Mouse (Mus musculus) MEL (cell line): Measurements from ENCODE around the gene Fhl2. TPM values are rescaled to one million over a fixed set of nuclear protein-coding genes. Genes with fewer than 3 reads are reported as not detected.
"Not testable (repeated sequence)": the region's sequence is repeated elsewhere in the genome, so short reads cannot be mapped to it uniquely, and the experiment has no call there.

Experiments
- DNase-seq: peaks from one replicate; pipeline ENCODE4 v3.0.0; 2011; ENCODE audit warnings: low read depth, low spot score
- H3K27ac ChIP-seq: 2 replicates; pipeline ENCODE4 v1.5.1; 2012; ENCODE audit warnings: low read depth, mild to moderate bottlenecking, control low read depth, low read length, moderate library complexity; ENCODE audit not compliant: control insufficient read depth
- H3K27me3 ChIP-seq, 2 experiments: fragments of 150-350 bp in 1 of 2; sonication (generic) in 1 of 2; 2 replicates each; pipeline ENCODE4 v1.6.1; 2012; ENCODE audit warnings: low read length in 2 of 2, mild to moderate bottlenecking in 2 of 2, improper control_type of control experiment in 1 of 2, moderate library complexity in 1 of 2; ENCODE audit not compliant: insufficient read depth in 2 of 2, control insufficient read depth in 1 of 2
- H3K36me3 ChIP-seq, 2 experiments: 2 replicates each; pipeline ENCODE4 v1.6.1; 2012 to 2014; ENCODE audit warnings: low read length in 2 of 2, improper control_type of control experiment in 1 of 2, inconsistent platforms in 1 of 2, mild to moderate bottlenecking in 1 of 2; ENCODE audit not compliant: insufficient read depth in 2 of 2, control insufficient read depth in 1 of 2
- H3K4me1 ChIP-seq, 2 experiments: fragments of 150-350 bp in 1 of 2; sonication (generic) in 1 of 2; 2 replicates each; pipeline ENCODE4 v1.6.1; 2012; ENCODE audit warnings: low read length in 2 of 2, improper control_type of control experiment in 1 of 2, mild to moderate bottlenecking in 1 of 2; ENCODE audit not compliant: insufficient read depth in 2 of 2, control insufficient read depth in 1 of 2
- H3K4me3 ChIP-seq, 2 experiments: fragments of 150-350 bp in 1 of 2; sonication (generic) in 1 of 2; 2 replicates each; pipeline ENCODE4 v1.5.1; 2012; ENCODE audit warnings: low read depth in 2 of 2, low read length in 2 of 2, mild to moderate bottlenecking in 2 of 2, moderate library complexity in 2 of 2, control low read depth in 1 of 2, improper control_type of control experiment in 1 of 2; ENCODE audit not compliant: control insufficient read depth in 1 of 2, insufficient read depth in 1 of 2
- H3K79me2 ChIP-seq: 2 replicates; pipeline ENCODE4 v1.6.1; 2012; ENCODE audit warnings: mild to moderate bottlenecking, low read length, moderate library complexity; ENCODE audit not compliant: control insufficient read depth, poor library complexity, insufficient read depth
- H3K9ac ChIP-seq: 2 replicates; pipeline ENCODE4 v1.6.1; 2012; ENCODE audit warnings: low read depth, mild to moderate bottlenecking, control low read depth, low read length, moderate library complexity; ENCODE audit not compliant: control insufficient read depth, poor library complexity, severe bottlenecking
- H3K9me3 ChIP-seq: fragments of 150-350 bp; sonication (generic); replicated peaks from 2 replicates; pipeline ENCODE4 v1.6.1; 2012; ENCODE audit warnings: mild to moderate bottlenecking, low read length, improper control_type of control experiment, moderate library complexity; ENCODE audit not compliant: insufficient read depth
- CHD1 ChIP-seq: IDR thresholded peaks from 2 replicates; pipeline ENCODE4 v1.6.1; 2012; ENCODE audit warnings: low read depth, mild to moderate bottlenecking, inconsistent platforms, low read length, improper control_type of control experiment
- CTCF ChIP-seq, 3 experiments: IDR thresholded peaks in 2 of 3; conservative IDR thresholded peaks in 1 of 3; 2 replicates each; pipeline ENCODE4 v1.5.1; 2011 to 2012; ENCODE audit warnings: low read length in 3 of 3, low read depth in 2 of 3, mild to moderate bottlenecking in 2 of 3, improper control_type of control experiment in 1 of 3, inconsistent platforms in 1 of 3, mixed read lengths in 1 of 3, moderate library complexity in 1 of 3; ENCODE audit not compliant: control insufficient read depth in 1 of 3, insufficient read depth in 1 of 3, poor library complexity in 1 of 3, severe bottlenecking in 1 of 3
- E2F4 ChIP-seq: IDR thresholded peaks from 2 replicates; pipeline ENCODE4 v1.6.1; 2011; ENCODE audit warnings: low read depth, low read length, improper control_type of control experiment, borderline replicate concordance
- ELF1 ChIP-seq: IDR thresholded peaks from 2 replicates; pipeline ENCODE4 v1.6.1; 2014; ENCODE audit warnings: low read depth, mild to moderate bottlenecking, inconsistent platforms, low read length, improper control_type of control experiment, moderate library complexity
- EP300 ChIP-seq, 2 experiments: IDR thresholded peaks; 2 replicates each; pipeline ENCODE4 v1.6.1; 2011; ENCODE audit warnings: improper control_type of control experiment in 2 of 2, low read length in 2 of 2, low read depth in 1 of 2, mild to moderate bottlenecking in 1 of 2
- GABPA ChIP-seq: IDR thresholded peaks from 2 replicates; pipeline ENCODE4 v1.6.1; 2012; ENCODE audit warnings: low read depth, mild to moderate bottlenecking, inconsistent platforms, low read length, improper control_type of control experiment, moderate library complexity
- JUND ChIP-seq: IDR thresholded peaks from 2 replicates; pipeline ENCODE4 v1.6.1; 2011; ENCODE audit warnings: low read depth, mild to moderate bottlenecking, improper control_type of control experiment, low read length
- KAT2A ChIP-seq: conservative IDR thresholded peaks from 2 replicates; pipeline ENCODE4 v1.6.1; 2012; ENCODE audit warnings: low read depth, low read length, improper control_type of control experiment, inconsistent platforms
- MAFK ChIP-seq: IDR thresholded peaks from 2 replicates; pipeline ENCODE4 v1.6.1; 2011; ENCODE audit warnings: low read depth, mild to moderate bottlenecking, low read length, improper control_type of control experiment, borderline replicate concordance
- MAX ChIP-seq: IDR thresholded peaks from 2 replicates; pipeline ENCODE4 v1.6.1; 2011; ENCODE audit warnings: low read length, improper control_type of control experiment
- MXI1 ChIP-seq: IDR thresholded peaks from 2 replicates; pipeline ENCODE4 v1.6.1; 2011; ENCODE audit warnings: mild to moderate bottlenecking, low read depth, low read length, improper control_type of control experiment
- MYC ChIP-seq: IDR thresholded peaks from 2 replicates; pipeline ENCODE4 v1.6.1; 2011; ENCODE audit warnings: low read depth, mild to moderate bottlenecking, low read length, improper control_type of control experiment, moderate library complexity
- POLR2A ChIP-seq, 2 experiments: IDR thresholded peaks; 2 replicates each; pipeline ENCODE4 v1.6.1; 2011 to 2012; ENCODE audit warnings: low read length in 2 of 2, mild to moderate bottlenecking in 2 of 2, control low read depth in 1 of 2, improper control_type of control experiment in 1 of 2, low read depth in 1 of 2, moderate library complexity in 1 of 2; ENCODE audit not compliant: control insufficient read depth in 1 of 2, insufficient read depth in 1 of 2, poor library complexity in 1 of 2
- POLR2AphosphoS2 ChIP-seq: IDR thresholded peaks from 2 replicates; pipeline ENCODE4 v1.6.1; 2011; ENCODE audit warnings: low read length, improper control_type of control experiment
- RAD21 ChIP-seq: IDR thresholded peaks from 2 replicates; pipeline ENCODE4 v1.6.1; 2011; ENCODE audit warnings: mild to moderate bottlenecking, low read depth, low read length, improper control_type of control experiment
- SMC3 ChIP-seq: IDR thresholded peaks from 2 replicates; pipeline ENCODE4 v1.6.1; 2011; ENCODE audit warnings: low read depth, low read length, improper control_type of control experiment
- TCF12 ChIP-seq: IDR thresholded peaks from 2 replicates; pipeline ENCODE4 v1.6.1; 2014; ENCODE audit warnings: low read depth, mild to moderate bottlenecking, inconsistent platforms, low read length, improper control_type of control experiment, moderate library complexity
- USF2 ChIP-seq, 2 experiments: IDR thresholded peaks; 2 replicates each; pipeline ENCODE4 v1.6.1; 2011 to 2012; ENCODE audit warnings: improper control_type of control experiment in 2 of 2, low read length in 2 of 2, borderline replicate concordance in 1 of 2, inconsistent platforms in 1 of 2, low read depth in 1 of 2, mild to moderate bottlenecking in 1 of 2; ENCODE audit not compliant: insufficient read depth in 1 of 2
- ZMIZ1 ChIP-seq: IDR thresholded peaks from 2 replicates; pipeline ENCODE4 v1.6.1; 2012; ENCODE audit warnings: low read depth, mild to moderate bottlenecking, inconsistent platforms, low read length, improper control_type of control experiment, moderate library complexity
- polyA plus RNA-seq, 2 experiments: library from polyadenylated mRNA; stranded (reverse) in 1 of 2; unstranded in 1 of 2; fragments of >175 nt in 1 of 2; fragments of >200 nt in 1 of 2; gene quantifications; 2 replicates each; pipeline versions ENCODE4 v1.2.1 to v1.2.4; 2012; ENCODE audit warnings: low replicate concordance in 2 of 2, low read depth in 1 of 2; ENCODE audit not compliant: insufficient read length in 2 of 2, insufficient read depth in 1 of 2, missing spikeins in 1 of 2
- total RNA-seq: library from RNA; depleted of rRNA; stranded (reverse); fragments of 300-350 nt; gene quantifications from 2 replicates; pipeline ENCODE4 v1.2.3, GENCODE M21; 2012

Gene Fhl2
- total and polyA plus RNA-seq, 3 experiments, result not detected

- peak; percentile 28 for DNase-seq
- H3K27ac ChIP-seq, result no peak overlapping the region
- no peaks in the 10 kb centered on the region for H3K36me3 ChIP-seq
- no peaks in the 10 kb centered on the region for H3K79me2 ChIP-seq
- H3K27me3 ChIP-seq, result no peaks in the 10 kb centered on the region
- TF ChIP-seq CTCF (IDR thresholded peaks at IDR 0.05 in 2 of 3, conservative IDR thresholded peaks at IDR 0.05 in 1 of 3; ENCODE audit: control insufficient read depth in 1 of 3, insufficient read depth in 1 of 3, low read depth in 2 of 3, low read length in 3 of 3, poor library complexity in 1 of 3, severe bottlenecking in 1 of 3) (peak; percentile 69 to 81 (median 76)), RAD21 (no peak), SMC3 (peak; percentile 51), MAX (no peak)
- no peaks in the 10 kb centered on the region; a peak in 1 of 4 replicates for H3K4me1 ChIP-seq
- no peaks in the 10 kb centered on the region for H3K9me3 ChIP-seq
- no peak overlapping the region for H3K4me3 ChIP-seq
- H3K9ac ChIP-seq, result no peak overlapping the region
These were observed 58.4 kb downstream of the Fhl2 start for GRCm38 (mm10) chr1:43138268-43138812.

GRCm38 (mm10) chr1:43137334-43137733 lies 59.5 kb downstream of the Fhl2 start:
- H3K27ac ChIP-seq, result no peak overlapping the region
- H3K27me3 ChIP-seq, result no peaks in the 10 kb centered on the region
- H3K4me3 ChIP-seq, result no peak overlapping the region
- H3K79me2 ChIP-seq, result no peaks in the 10 kb centered on the region
- TF ChIP-seq CHD1, result no peak
- TF ChIP-seq MAFK, result no peak
- TF ChIP-seq TCF12, result no peak
- TF ChIP-seq E2F4, result no peak
- no peak for TF ChIP-seq MYC
- TF ChIP-seq KAT2A, result no peak
- no peak for TF ChIP-seq MXI1
- no peak for TF ChIP-seq USF2 (IDR thresholded peaks at IDR 0.05; ENCODE audit: borderline replicate concordance in 1 of 2, insufficient read depth in 1 of 2, low read depth in 1 of 2, low read length in 2 of 2)
- TF ChIP-seq POLR2A (IDR thresholded peaks at IDR 0.05; ENCODE audit: control insufficient read depth in 1 of 2, insufficient read depth in 1 of 2, low read depth in 1 of 2, low read length in 2 of 2, poor library complexity in 1 of 2), result no peak
- TF ChIP-seq ELF1, result no peak
- no peak for TF ChIP-seq JUND
- no peak for TF ChIP-seq SMC3
- TF ChIP-seq ZMIZ1, result no peak
- no peak for TF ChIP-seq POLR2AphosphoS2
- no peak for TF ChIP-seq GABPA
- TF ChIP-seq EP300 (IDR thresholded peaks at IDR 0.05; ENCODE audit: low read depth in 1 of 2, low read length in 2 of 2), result no peak
- no peaks in the 10 kb centered on the region for H3K36me3 ChIP-seq
- no peak overlapping the region for H3K9ac ChIP-seq
- no peaks in the 10 kb centered on the region for H3K9me3 ChIP-seq
- DNase-seq, result no peak
- H3K4me1 ChIP-seq, result no peaks in the 10 kb centered on the region; a peak in 1 of 4 replicates

GRCm38 (mm10) chr1:43136488-43137029 lies 60.2 kb downstream of the Fhl2 start:
- H3K79me2 ChIP-seq, H3K36me3 ChIP-seq, H3K4me3 ChIP-seq, H3K27ac ChIP-seq, DNase-seq, H3K9me3 ChIP-seq, H3K9ac ChIP-seq, H3K4me1 ChIP-seq, H3K27me3 ChIP-seq: not testable (repeated sequence)
